Mouse (Mus musculus): ENCODE measurements at regions not wholly inside any gene's neighbourhood (a gene's known extent, or its start where the extent isn't known, plus 50 kb on each side); places are given as distances from the start of the nearest gene placed in this dataset.

DNA sequence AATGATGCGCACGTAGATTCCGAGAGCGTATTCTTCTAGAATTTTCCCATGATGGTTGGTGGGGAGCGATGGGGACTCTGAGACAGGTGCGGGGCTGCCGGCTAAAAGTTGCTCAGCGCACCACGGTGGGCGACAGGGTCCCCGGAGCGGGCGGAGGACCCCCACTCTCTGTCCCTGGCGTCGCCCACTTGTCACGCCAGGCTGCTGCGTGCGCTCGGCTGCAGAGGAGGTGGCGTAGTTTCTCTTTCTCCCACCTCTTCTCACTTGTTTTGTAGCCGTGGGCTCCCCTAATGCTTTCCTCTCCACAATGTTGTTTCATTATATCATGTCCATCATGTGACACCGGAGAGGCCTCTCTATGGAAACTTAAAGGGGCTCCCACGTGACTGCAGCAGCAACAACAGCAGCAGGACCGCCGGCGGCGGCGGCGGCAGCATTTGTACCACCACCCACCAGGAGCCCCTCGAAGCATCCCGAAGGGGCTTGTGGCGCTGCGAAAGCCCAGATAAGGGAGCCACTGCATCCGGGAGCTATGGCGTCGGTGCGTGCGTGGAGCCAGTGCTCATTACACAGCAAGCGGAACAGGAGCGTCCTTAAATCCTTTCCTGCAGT is 180.3 kb upstream of the Mkln1 start:
- H3K27ac ChIP-seq: no peak overlapping the region
- peak overlapping the region; percentile 80 for H3K4me3 ChIP-seq
- 2% methylated on average over 40 of the region's 40 CpGs for WGBS
- peak; percentile 69 for DNase-seq (ENCODE audit: low spot score)
- no peaks in the 10 kb centered on the region for H3K9me3 ChIP-seq (replicated peaks)
- peaks cover 44% of the 10 kb centered on the region for H3K4me1 ChIP-seq
- no peaks in the 10 kb centered on the region for H3K36me3 ChIP-seq
- H3K27me3 ChIP-seq (ENCODE audit: low read depth, poor library complexity, severe bottlenecking): peaks cover 92% of the 10 kb centered on the region

- peak overlapping the region; percentile 80; the same call in 1 of the 2 replicates for H3K4me3 ChIP-seq
- H3K27me3 ChIP-seq (ENCODE audit: low read depth, poor library complexity, severe bottlenecking): peaks cover 97% of the 10 kb centered on the region
- 35% methylated on average over 8 of the region's 8 CpGs for WGBS
- no peak for DNase-seq (ENCODE audit: low spot score)
- peaks cover 44% of the 10 kb centered on the region for H3K4me1 ChIP-seq
- H3K36me3 ChIP-seq: no peaks in the 10 kb centered on the region
- no peak overlapping the region for H3K27ac ChIP-seq
- H3K9me3 ChIP-seq (replicated peaks): no peaks in the 10 kb centered on the region
These were observed 179.7 kb upstream of the Mkln1 start for GRCm38 (mm10) chr6:31218880-31219279.

DNA sequence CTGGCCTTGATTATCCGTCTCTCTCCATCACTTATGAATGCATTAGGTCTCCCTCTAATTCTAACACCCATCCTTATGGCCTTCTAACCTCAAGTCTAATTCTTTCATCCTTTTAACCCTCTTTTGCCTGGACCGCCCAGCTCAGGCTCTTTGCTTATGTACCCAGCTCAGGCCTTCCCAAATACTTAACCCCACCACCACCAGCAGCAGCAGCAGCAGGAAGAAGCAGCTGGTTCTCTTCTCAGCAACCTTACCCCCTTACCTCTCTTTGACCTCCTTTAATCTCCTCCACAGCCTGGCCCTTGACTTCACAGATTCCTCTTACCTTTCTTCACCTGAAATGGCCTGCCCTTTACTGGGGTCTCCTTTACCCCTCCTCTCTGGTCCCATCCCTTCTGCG is 178.8 kb upstream of the Mkln1 start:
- Histone ChIP-seq H3K9me3 (replicated peaks) (no peaks in the 10 kb centered on the region), H3K4me1 (peaks cover 44% of the 10 kb centered on the region), H3K27me3 (ENCODE audit: low read depth, poor library complexity, severe bottlenecking) (peaks cover 93% of the 10 kb centered on the region), H3K27ac (no peak overlapping the region), H3K36me3 (no peaks in the 10 kb centered on the region), H3K4me3 (peak overlapping the region; percentile 54)
- WGBS: 10% methylated on average over 3 of the region's 3 CpGs
- no peak for DNase-seq (ENCODE audit: low spot score)

DNA sequence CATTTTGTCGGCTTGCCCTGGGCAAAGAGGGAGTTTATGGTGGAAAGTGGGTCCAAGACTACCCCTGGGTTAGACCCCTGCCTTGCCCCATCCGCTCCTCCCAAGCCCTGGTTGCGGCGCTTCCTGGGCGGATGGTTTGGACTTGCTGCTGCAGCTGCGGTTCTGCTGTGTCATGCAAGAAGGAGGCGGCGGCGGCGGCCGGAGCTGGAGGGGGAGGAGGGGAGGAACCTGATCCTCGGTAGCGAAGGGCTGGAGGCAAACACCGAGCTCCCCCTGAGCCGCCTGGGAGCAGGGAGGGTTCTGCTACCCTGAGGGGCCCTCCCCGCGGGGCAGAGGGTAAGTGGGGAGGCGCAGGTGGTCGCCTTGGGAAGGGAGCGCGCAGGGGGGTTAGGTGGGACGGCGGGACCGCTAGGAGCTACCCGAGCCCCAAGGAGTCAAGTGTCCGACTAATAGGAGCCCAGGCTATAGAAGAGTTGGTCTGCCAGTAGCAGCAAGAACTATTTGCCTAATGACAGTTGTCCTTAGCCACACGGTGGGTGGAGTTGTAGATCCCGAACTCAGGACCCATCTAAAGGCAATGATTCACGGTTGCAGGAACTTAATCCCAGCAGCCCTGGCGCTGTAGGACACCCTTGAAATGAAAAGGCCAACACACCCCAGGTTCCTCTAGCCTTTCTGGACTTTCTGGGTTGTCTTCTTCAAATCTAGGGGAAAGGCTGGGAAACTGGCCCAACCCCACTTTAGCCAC is 178.2 kb upstream of the Mkln1 start:
- H3K4me1 ChIP-seq: peaks cover 44% of the 10 kb centered on the region
- 1% methylated on average over 30 of the region's 30 CpGs for WGBS
- H3K27me3 ChIP-seq (ENCODE audit: low read depth, poor library complexity, severe bottlenecking): peaks cover 87% of the 10 kb centered on the region
- H3K9me3 ChIP-seq (replicated peaks): no peaks in the 10 kb centered on the region
- peak; percentile 79 for DNase-seq (ENCODE audit: low spot score)
- H3K36me3 ChIP-seq: no peaks in the 10 kb centered on the region
- H3K27ac ChIP-seq: no peak overlapping the region
- peak overlapping the region; percentile 54 for H3K4me3 ChIP-seq

DNA sequence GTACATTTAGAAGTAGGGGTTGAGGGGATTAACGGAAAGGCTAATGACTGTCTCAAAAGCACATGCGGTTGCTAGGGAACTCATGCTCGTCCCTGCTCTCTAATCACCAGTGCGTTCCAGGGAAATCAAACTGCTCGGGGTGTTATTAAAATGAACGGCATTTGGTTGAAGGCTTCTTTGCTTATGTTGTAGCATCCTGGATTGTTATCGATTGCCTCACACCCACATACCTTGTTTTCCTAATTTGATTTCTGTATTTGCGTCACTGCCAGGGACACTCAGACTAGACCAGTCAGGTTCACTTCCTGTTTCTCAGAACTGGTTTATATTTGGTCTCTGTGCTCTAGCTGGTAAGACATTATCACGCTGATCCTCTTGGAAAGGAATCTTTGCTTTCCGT is 177.0 kb upstream of the Mkln1 start:
- Histone ChIP-seq H3K4me1 (peaks cover 37% of the 10 kb centered on the region), H3K27me3 (ENCODE audit: low read depth, poor library complexity, severe bottlenecking) (peaks cover 76% of the 10 kb centered on the region), H3K27ac (no peak overlapping the region), H3K36me3 (no peaks in the 10 kb centered on the region), H3K9me3 (replicated peaks) (no peaks in the 10 kb centered on the region), H3K4me3 (no peak overlapping the region)
- no peak for DNase-seq (ENCODE audit: low spot score)
- WGBS: 55% methylated on average over 10 of the region's 10 CpGs

- Histone ChIP-seq H3K27ac (no peak overlapping the region), H3K9me3 (replicated peaks) (no peaks in the 10 kb centered on the region), H3K36me3 (no peaks in the 10 kb centered on the region), H3K4me1 (peaks cover 30% of the 10 kb centered on the region), H3K27me3 (ENCODE audit: low read depth, poor library complexity, severe bottlenecking) (peaks cover 69% of the 10 kb centered on the region), H3K4me3 (no peak overlapping the region)
- DNase-seq (ENCODE audit: low spot score): no peak
- WGBS: 88% methylated on average over 6 of the region's 6 CpGs
These were observed 176.4 kb upstream of the Mkln1 start for GRCm38 (mm10) chr6:31222024-31222579.

DNA sequence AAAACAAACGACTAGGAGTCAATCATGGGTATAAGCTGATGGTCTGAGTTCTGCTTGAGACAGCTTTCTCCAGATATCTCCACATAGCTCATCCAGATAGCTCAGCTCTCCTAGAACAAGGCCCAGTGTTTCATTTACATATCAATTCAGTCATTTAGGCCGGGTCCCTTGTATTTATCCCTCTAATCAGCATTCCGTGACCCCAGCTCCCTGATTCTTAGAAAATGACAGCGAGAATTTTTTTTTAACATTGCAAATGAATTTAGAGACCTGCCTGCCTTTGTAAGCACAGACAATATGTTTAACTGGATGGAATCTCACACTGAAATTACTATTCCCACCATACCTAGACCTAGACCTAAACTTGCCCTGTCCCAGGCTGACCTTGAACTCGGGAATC is 171.1 kb upstream of the Mkln1 start:
- DNase-seq (ENCODE audit: low spot score): no peak
- Histone ChIP-seq H3K4me1 (no peaks in the 10 kb centered on the region), H3K4me3 (no peak overlapping the region), H3K27me3 (ENCODE audit: low read depth, poor library complexity, severe bottlenecking) (peaks cover 17% of the 10 kb centered on the region; the same call in 1 of the 2 replicates), H3K27ac (no peak overlapping the region), H3K9me3 (replicated peaks) (no peaks in the 10 kb centered on the region), H3K36me3 (no peaks in the 10 kb centered on the region)
- 56% methylated on average over 5 of the region's 5 CpGs for WGBS

DNA sequence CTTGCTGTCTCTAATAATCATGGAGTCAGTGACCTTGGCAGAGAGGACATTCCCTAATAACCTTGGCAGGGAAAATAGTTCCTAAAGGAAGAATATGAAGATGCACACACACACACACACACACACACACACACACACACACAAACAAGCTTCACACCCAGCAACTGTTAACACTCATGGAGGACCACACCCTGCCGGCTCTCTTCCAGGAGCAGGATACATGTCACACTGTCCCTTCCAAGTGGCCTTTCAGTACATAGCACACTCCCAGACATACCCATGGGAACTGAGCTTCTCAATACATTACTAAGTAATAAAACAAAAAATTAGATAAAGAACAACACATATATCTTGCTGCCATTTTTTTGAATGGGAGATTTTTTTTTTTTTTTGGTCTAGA is 170.5 kb upstream of the Mkln1 start:
- no peaks in the 10 kb centered on the region for H3K9me3 ChIP-seq (replicated peaks)
- DNase-seq (ENCODE audit: low spot score): no peak
- H3K4me3 ChIP-seq: no peak overlapping the region
- 100% methylated on average over 1 of the region's 1 CpGs for WGBS
- no peaks in the 10 kb centered on the region for H3K36me3 ChIP-seq
- no peak overlapping the region for H3K27ac ChIP-seq
- H3K27me3 ChIP-seq (ENCODE audit: low read depth, poor library complexity, severe bottlenecking): peaks cover 11% of the 10 kb centered on the region; the same call in 1 of the 2 replicates
- H3K4me1 ChIP-seq: peaks cover 4% of the 10 kb centered on the region; the same call in 1 of the 2 replicates

GRCm38 (mm10) chr6:31231821-31232220 is 166.7 kb upstream of the Mkln1 start:
- DNase-seq (ENCODE audit: low spot score): no peak
- WGBS: 88% methylated on average over 4 of the region's 4 CpGs

DNA sequence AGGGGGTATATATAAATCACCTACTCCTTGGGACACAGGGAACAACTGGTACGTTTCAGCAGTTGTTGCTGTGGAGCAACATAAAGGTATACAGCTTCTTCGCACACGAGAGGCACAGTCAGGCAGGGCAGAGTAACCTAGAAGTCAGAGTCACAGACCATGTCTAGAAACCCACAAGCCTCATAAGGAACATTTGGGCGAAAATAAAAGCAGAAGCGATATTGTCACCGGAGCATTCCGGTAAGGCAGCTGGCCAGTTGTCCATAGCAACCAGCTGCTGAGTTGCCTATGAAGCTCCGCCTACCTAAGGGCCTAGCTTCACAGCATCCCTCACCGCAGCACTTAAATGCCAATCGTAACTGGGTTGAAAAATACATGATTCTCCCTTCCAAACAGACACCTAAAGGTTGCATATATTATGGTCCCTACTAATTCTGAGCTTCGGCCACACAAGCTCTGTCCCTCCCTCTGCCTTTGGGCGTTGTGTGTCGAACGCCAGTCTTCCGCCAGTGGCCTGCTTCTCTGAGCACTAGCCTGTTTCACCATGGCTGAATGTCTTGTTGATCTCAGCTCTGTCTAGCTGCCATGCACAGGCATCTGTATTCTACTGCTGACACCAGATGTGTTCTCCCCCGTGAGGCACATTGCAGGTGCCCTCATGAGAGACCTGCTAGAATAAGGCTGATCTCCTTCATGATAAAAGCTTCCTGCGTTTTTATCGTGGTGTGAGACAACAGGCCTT is 165.1 kb upstream of the Mkln1 start:
- no peak overlapping the region for H3K4me3 ChIP-seq

More at GRCm38 (mm10) chr6:31231821-31232220, 166.7 kb upstream of the Mkln1 start:
- H3K4me3 ChIP-seq: no peak overlapping the region
- peaks cover 11% of the 10 kb centered on the region; the same call in 1 of the 2 replicates for H3K4me1 ChIP-seq
- H3K9me3 ChIP-seq (replicated peaks): no peaks in the 10 kb centered on the region
- no peaks in the 10 kb centered on the region for H3K27me3 ChIP-seq (ENCODE audit: low read depth, poor library complexity, severe bottlenecking)
- no peak overlapping the region for H3K27ac ChIP-seq
- H3K36me3 ChIP-seq: no peaks in the 10 kb centered on the region

GRCm38 (mm10) chr6:31240051-31240450 is 158.5 kb upstream of the Mkln1 start:
- Histone ChIP-seq H3K36me3 (no peaks in the 10 kb centered on the region), H3K9me3 (replicated peaks) (no peaks in the 10 kb centered on the region), H3K27ac (no peak overlapping the region), H3K27me3 (ENCODE audit: low read depth, poor library complexity, severe bottlenecking) (no peaks in the 10 kb centered on the region), H3K4me3 (no peak overlapping the region), H3K4me1 (0 out of 2 replicates have a peak, but pooled peaks cover 3% of the 10 kb centered on the region)
- WGBS: 11% methylated on average over 9 of the region's 9 CpGs
- DNase-seq (ENCODE audit: low spot score): no peak

More for the DNA sequence above, 165.1 kb upstream of the Mkln1 start:
- WGBS: 70% methylated on average over 18 of the region's 18 CpGs
- H3K9me3 ChIP-seq (replicated peaks): no peaks in the 10 kb centered on the region
- H3K4me1 ChIP-seq: peaks cover 11% of the 10 kb centered on the region; the same call in 1 of the 2 replicates
- no peaks in the 10 kb centered on the region for H3K36me3 ChIP-seq
- no peaks in the 10 kb centered on the region for H3K27me3 ChIP-seq (ENCODE audit: low read depth, poor library complexity, severe bottlenecking)
- DNase-seq (ENCODE audit: low spot score): no peak
- H3K27ac ChIP-seq: no peak overlapping the region

- Histone ChIP-seq H3K4me3 (no peak overlapping the region), H3K36me3 (no peaks in the 10 kb centered on the region), H3K9me3 (replicated peaks) (no peaks in the 10 kb centered on the region), H3K27ac (no peak overlapping the region), H3K27me3 (ENCODE audit: low read depth, poor library complexity, severe bottlenecking) (no peaks in the 10 kb centered on the region), H3K4me1 (peaks cover 12% of the 10 kb centered on the region; the same call in 1 of the 2 replicates)
- 75% methylated on average over 2 of the region's 2 CpGs for WGBS
- no peak for DNase-seq (ENCODE audit: low spot score)
These were observed 148.0 kb upstream of the Mkln1 start for GRCm38 (mm10) chr6:31250526-31250925.

All from limb, embryonic 10.5 days (tissue).